Mouse (Mus musculus) forebrain, embryonic 15.5 days (tissue): ENCODE results near the gene Llgl2. TPM values are rescaled to one million over a fixed set of nuclear protein-coding genes. Genes with fewer than 3 reads are reported as not detected.

Experiments
- ATAC-seq: fragments of 200-750 bp; cut with Nextera tagmentation; replicated peaks from 2 replicates; pipeline ENCODE4 v1.8.0; 2017; ENCODE audit warnings: mild to moderate bottlenecking, moderate TSS enrichment, moderate library complexity
- H3K27ac ChIP-seq: fragments of 300-500 bp; sonication (generic); replicated peaks from 2 replicates; pipeline ENCODE4 v1.5.1; 2015; ENCODE audit warnings: mild to moderate bottlenecking, inconsistent platforms
- H3K27me3 ChIP-seq: fragments of 300-500 bp; sonication (generic); 2 replicates; pipeline ENCODE4 v1.6.1; 2015; ENCODE audit warnings: inconsistent platforms
- H3K36me3 ChIP-seq: fragments of 300-500 bp; sonication (generic); 2 replicates; pipeline ENCODE4 v1.6.1; 2015; ENCODE audit warnings: mild to moderate bottlenecking, inconsistent platforms
- H3K4me1 ChIP-seq: fragments of 300-500 bp; sonication (generic); 2 replicates; pipeline ENCODE4 v1.6.1; 2015; ENCODE audit warnings: inconsistent platforms
- H3K4me2 ChIP-seq: fragments of 300-500 bp; sonication (generic); replicated peaks from 2 replicates; pipeline ENCODE4 v1.6.1; 2015; ENCODE audit warnings: mild to moderate bottlenecking, inconsistent platforms
- H3K4me3 ChIP-seq: fragments of 300-500 bp; sonication (generic); 2 replicates; pipeline ENCODE4 v1.5.1; 2015; ENCODE audit warnings: mild to moderate bottlenecking, inconsistent platforms
- H3K9ac ChIP-seq: fragments of 300-500 bp; sonication (generic); replicated peaks from 2 replicates; pipeline ENCODE4 v1.6.1; 2015; ENCODE audit warnings: mild to moderate bottlenecking, inconsistent platforms
- H3K9me3 ChIP-seq: fragments of 300-500 bp; sonication (generic); 2 replicates; pipeline ENCODE4 v1.6.1; 2016; ENCODE audit warnings: inconsistent platforms
- WGBS: fragments of 180-500 bp; shearing (Covaris S2); methylation state at CpG from one replicate; pipeline ENCODE4 v1.1.7; 2015; ENCODE audit warnings: mixed read lengths; 5-methylcytosine and 5-hydroxymethylcytosine counted together
- polyA plus RNA-seq: library from polyadenylated mRNA; unstranded; fragments of >200 nt; fragmentation: Nextera tagmentation; extraction: Ambion mirVana; gene quantifications from 2 replicates; pipeline ENCODE4 v1.2.1, GENCODE M21; 2015

Gene Llgl2
- polyA plus RNA-seq, 1 experiment from 2014 or later: 1.0 TPM

DNA sequence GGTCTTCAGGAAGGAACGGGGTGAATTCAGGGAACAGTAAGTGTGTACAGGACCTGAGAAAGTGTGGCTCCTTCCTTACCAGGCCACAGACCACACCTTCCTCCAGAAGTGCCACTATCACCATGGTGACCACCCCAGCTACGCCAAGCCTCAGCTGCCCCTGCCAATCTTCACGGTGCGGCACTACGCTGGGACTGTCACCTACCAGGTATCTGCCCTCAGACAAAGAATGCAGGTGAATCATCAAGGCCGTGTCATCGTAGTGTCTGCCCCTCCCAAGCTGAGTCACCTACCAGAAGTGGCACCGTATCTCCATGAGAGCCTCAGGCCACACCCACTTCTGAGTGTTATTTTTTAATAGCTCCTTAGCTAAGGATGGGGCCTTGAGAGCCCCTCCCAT is 45.5 kb downstream of the Llgl2 start:
- Histone ChIP-seq H3K9me3 (no peaks in the 10 kb centered on the region), H3K27me3 (no peaks in the 10 kb centered on the region), H3K9ac (no peak overlapping the region), H3K4me1 (no peaks in the 10 kb centered on the region), H3K4me3 (no peak overlapping the region), H3K4me2 (no peak overlapping the region), H3K36me3 (no peaks in the 10 kb centered on the region), H3K27ac (no peak overlapping the region)
- 87% methylated on average over 8 of the region's 8 CpGs for WGBS
- ATAC-seq: no peak

DNA sequence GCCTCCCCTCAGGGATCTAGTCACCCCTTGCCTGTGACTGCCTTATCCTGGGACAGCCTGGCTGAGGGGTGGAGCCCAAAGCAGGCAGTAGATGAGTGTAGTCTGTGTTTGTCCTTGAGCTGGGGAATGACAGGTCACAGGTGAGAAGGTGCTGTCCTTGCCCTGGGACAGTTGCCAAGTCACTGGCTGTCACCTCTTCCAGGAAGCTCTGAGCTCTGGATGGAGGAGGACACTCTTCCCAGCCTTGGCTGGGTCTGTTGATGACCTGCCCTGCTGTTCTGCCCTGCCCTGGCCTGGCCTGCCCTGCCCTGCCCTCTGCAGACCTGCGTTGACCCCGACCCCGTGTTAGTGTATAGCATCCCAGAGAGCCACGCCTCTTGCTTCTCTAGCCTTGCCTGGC is 48.6 kb downstream of the Llgl2 start:
- Histone ChIP-seq H3K4me2 (no peak overlapping the region), H3K4me3 (no peak overlapping the region), H3K27me3 (no peaks in the 10 kb centered on the region), H3K36me3 (no peaks in the 10 kb centered on the region), H3K9me3 (no peaks in the 10 kb centered on the region), H3K27ac (no peak overlapping the region), H3K4me1 (no peaks in the 10 kb centered on the region), H3K9ac (no peak overlapping the region)
- WGBS: 74% methylated on average over 4 of the region's 4 CpGs
- no peak for ATAC-seq

GRCm38 (mm10) chr11:115875935-115876334 is 52.1 kb downstream of the Llgl2 start:
- no peaks in the 10 kb centered on the region for H3K4me1 ChIP-seq
- no peak overlapping the region for H3K4me2 ChIP-seq
- H3K9ac ChIP-seq: no peak overlapping the region
- ATAC-seq: no peak
- no peaks in the 10 kb centered on the region for H3K9me3 ChIP-seq
- H3K27ac ChIP-seq: no peak overlapping the region
- H3K4me3 ChIP-seq: no peak overlapping the region
- WGBS: 93% methylated on average over 3 of the region's 3 CpGs
- H3K36me3 ChIP-seq: no peaks in the 10 kb centered on the region
- no peaks in the 10 kb centered on the region for H3K27me3 ChIP-seq

- Histone ChIP-seq H3K27ac (no peak overlapping the region), H3K4me1 (no peaks in the 10 kb centered on the region), H3K4me3 (no peak overlapping the region), H3K4me2 (no peak overlapping the region), H3K9me3 (no peaks in the 10 kb centered on the region), H3K36me3 (no peaks in the 10 kb centered on the region), H3K9ac (no peak overlapping the region), H3K27me3 (no peaks in the 10 kb centered on the region)
- ATAC-seq: no peak
- 83% methylated on average over 5 of the region's 5 CpGs for WGBS
Measured at GRCm38 (mm10) chr11:115876438-115876837, 52.6 kb downstream of the Llgl2 start.

GRCm38 (mm10) chr11:115877174-115877755 is 53.4 kb downstream of the Llgl2 start:
- no peaks in the 10 kb centered on the region for H3K4me1 ChIP-seq
- no peak overlapping the region for H3K9ac ChIP-seq
- H3K4me2 ChIP-seq: no peak overlapping the region
- no peaks in the 10 kb centered on the region for H3K9me3 ChIP-seq
- ATAC-seq: no peak
- WGBS: 72% methylated on average over 6 of the region's 6 CpGs
- no peaks in the 10 kb centered on the region for H3K27me3 ChIP-seq
- no peak overlapping the region for H3K4me3 ChIP-seq
- H3K27ac ChIP-seq: no peak overlapping the region
- H3K36me3 ChIP-seq: no peaks in the 10 kb centered on the region

- Histone ChIP-seq H3K27me3 (no peaks in the 10 kb centered on the region), H3K27ac (no peak overlapping the region), H3K36me3 (no peaks in the 10 kb centered on the region), H3K4me2 (no peak overlapping the region), H3K9ac (no peak overlapping the region), H3K9me3 (no peaks in the 10 kb centered on the region), H3K4me1 (no peaks in the 10 kb centered on the region), H3K4me3 (no peak overlapping the region)
- no peak for ATAC-seq
- WGBS: 80% methylated on average over 8 of the region's 8 CpGs
Measured at GRCm38 (mm10) chr11:115878071-115878470, 54.2 kb downstream of the Llgl2 start.

- Histone ChIP-seq H3K27me3 (no peaks in the 10 kb centered on the region), H3K9ac (no peak overlapping the region), H3K27ac (no peak overlapping the region), H3K4me3 (no peak overlapping the region), H3K36me3 (no peaks in the 10 kb centered on the region), H3K4me2 (no peak overlapping the region), H3K4me1 (no peaks in the 10 kb centered on the region), H3K9me3 (no peaks in the 10 kb centered on the region)
- ATAC-seq: no peak
- WGBS: 24% methylated on average over 5 of the region's 5 CpGs
Measured at GRCm38 (mm10) chr11:115881002-115881401, 57.2 kb downstream of the Llgl2 start.

DNA sequence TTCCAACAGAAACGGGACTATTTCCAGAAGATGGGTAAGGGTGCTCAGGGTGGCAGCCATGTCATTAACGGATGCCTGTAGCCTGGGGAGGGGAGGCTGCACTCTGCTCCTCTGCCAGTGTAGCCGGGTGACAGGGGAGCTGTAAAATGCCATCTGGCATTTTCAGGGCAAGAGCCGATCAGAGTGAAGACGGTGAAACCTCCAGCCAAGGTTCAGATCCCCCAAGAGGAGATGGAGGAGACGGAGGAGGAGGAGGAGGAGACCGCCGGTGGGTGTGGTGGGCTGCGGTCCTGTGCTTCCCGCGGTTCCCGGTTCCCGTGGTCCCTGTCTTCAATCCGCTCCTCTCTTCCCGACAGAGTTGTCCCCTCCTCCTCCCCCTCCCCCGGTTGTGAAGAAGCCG is 59.4 kb downstream of the Llgl2 start:
- Histone ChIP-seq H3K36me3 (no peaks in the 10 kb centered on the region), H3K9me3 (no peaks in the 10 kb centered on the region), H3K27ac (no peak overlapping the region), H3K4me3 (no peak overlapping the region), H3K9ac (no peak overlapping the region), H3K4me1 (no peaks in the 10 kb centered on the region), H3K4me2 (no peak overlapping the region), H3K27me3 (no peaks in the 10 kb centered on the region)
- 38% methylated on average over 16 of the region's 17 CpGs for WGBS
- no peak for ATAC-seq

- H3K4me1 ChIP-seq: no peaks in the 10 kb centered on the region
- no peak overlapping the region for H3K4me3 ChIP-seq
- no peaks in the 10 kb centered on the region for H3K36me3 ChIP-seq
- ATAC-seq: no peak
- WGBS: 92% methylated on average over 3 of the region's 3 CpGs
- no peaks in the 10 kb centered on the region for H3K9me3 ChIP-seq
- H3K4me2 ChIP-seq: no peak overlapping the region
- H3K27me3 ChIP-seq: no peaks in the 10 kb centered on the region
- H3K27ac ChIP-seq: no peak overlapping the region
- H3K9ac ChIP-seq: no peak overlapping the region
Measured at GRCm38 (mm10) chr11:115884361-115884760, 60.5 kb downstream of the Llgl2 start.

DNA sequence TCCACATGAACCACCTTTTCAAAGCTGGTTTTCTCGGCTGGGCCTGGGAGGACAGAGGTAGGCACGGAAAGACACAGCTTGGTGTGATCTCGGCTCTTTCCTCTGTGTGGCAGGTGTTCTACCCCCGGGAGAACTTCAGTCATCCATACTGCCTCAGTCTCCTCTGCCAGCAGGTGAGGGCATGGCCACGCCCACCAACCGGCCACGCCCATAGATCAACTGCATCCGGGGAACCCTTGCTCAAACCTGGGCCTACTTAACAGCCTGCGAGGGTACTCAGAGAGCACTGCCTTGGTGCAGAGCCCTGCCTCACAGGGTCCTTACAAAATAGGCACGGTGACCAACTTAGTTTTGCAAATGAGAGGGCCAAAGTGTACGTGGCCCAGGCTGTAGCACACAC is 61.4 kb downstream of the Llgl2 start:
- ATAC-seq: no peak
- H3K27me3 ChIP-seq: no peaks in the 10 kb centered on the region
- no peaks in the 10 kb centered on the region for H3K36me3 ChIP-seq
- 76% methylated on average over 11 of the region's 11 CpGs for WGBS
- H3K9me3 ChIP-seq: no peaks in the 10 kb centered on the region
- H3K27ac ChIP-seq: no peak overlapping the region
- H3K4me3 ChIP-seq: no peak overlapping the region
- no peak overlapping the region for H3K9ac ChIP-seq
- H3K4me1 ChIP-seq: no peaks in the 10 kb centered on the region
- no peak overlapping the region for H3K4me2 ChIP-seq

DNA sequence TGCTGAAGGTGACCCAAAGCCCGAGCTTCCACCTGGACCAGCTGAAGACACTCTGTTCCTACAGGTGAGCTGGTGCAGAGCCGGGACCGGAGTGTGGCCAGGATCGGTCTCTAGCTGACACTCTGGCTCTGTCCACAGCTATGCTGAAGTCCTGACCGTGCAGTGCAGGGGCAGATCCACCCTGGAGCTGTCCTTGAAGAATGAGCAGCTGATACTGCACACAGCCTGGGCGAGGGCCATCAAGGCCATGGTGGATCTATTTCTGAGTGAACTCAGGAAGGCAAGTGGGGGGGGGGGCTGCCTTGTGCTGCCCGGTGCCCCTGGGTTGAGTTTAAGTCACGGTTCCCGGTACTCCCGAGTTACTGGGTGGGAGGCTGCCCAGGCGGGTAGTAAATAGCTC is 62.6 kb downstream of the Llgl2 start:
- H3K4me2 ChIP-seq: no peak overlapping the region
- no peak overlapping the region for H3K9ac ChIP-seq
- WGBS: 91% methylated on average over 11 of the region's 11 CpGs
- H3K36me3 ChIP-seq: no peaks in the 10 kb centered on the region
- H3K4me1 ChIP-seq: no peaks in the 10 kb centered on the region
- H3K4me3 ChIP-seq: no peak overlapping the region
- no peak for ATAC-seq
- no peak overlapping the region for H3K27ac ChIP-seq
- H3K27me3 ChIP-seq: no peaks in the 10 kb centered on the region
- H3K9me3 ChIP-seq: no peaks in the 10 kb centered on the region

DNA sequence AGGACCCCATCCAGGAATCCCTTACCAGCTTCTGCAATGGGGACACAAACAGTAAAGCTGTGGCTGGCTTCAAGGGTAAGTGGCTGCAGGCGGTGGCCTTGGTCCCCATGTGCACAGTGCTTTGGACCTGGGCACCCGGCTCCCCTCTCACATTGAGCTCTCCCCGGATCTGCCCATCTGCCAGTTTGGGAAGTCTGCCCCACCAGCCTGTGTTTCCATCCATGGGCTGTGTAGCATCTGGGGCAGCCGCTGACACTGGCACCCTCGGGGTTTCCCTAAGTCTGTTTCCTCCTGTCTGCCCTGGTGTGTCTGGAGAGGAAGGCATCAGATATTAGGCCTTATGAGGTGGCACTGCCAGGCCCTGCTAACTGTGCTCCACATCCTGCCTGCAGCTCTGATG is 64.2 kb downstream of the Llgl2 start:
- Histone ChIP-seq H3K4me3 (no peak overlapping the region), H3K9me3 (no peaks in the 10 kb centered on the region), H3K9ac (no peak overlapping the region), H3K4me2 (no peak overlapping the region), H3K27me3 (no peaks in the 10 kb centered on the region), H3K27ac (no peak overlapping the region), H3K4me1 (no peaks in the 10 kb centered on the region), H3K36me3 (no peaks in the 10 kb centered on the region)
- no peak for ATAC-seq
- 77% methylated on average over 5 of the region's 5 CpGs for WGBS

DNA sequence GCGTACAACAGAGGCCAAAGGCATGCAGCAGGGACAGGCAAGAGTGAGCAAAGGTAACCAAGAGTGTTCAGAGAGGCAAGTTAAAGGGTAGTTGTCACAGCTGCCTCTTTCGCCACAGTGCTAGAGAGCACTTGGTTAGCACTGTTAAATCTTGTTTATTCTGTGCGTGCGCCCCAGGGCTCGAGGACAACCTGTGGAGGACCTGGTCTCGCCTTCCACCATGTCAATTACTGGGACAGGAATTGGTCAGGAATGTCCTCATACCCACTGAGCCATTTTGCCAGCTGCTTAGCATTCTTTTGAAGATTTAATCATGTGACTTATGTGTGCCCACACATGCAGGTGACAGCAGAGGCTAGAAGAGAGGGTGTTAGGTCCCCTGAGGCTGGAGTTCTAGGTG is 65.3 kb downstream of the Llgl2 start:
- no peak for ATAC-seq
- Histone ChIP-seq H3K36me3 (peaks cover under 1% of the 10 kb centered on the region; the same call in 1 of the 2 replicates), H3K9me3 (no peaks in the 10 kb centered on the region), H3K9ac (no peak overlapping the region), H3K27ac (no peak overlapping the region), H3K4me2 (no peak overlapping the region), H3K4me3 (no peak overlapping the region), H3K27me3 (no peaks in the 10 kb centered on the region), H3K4me1 (no peaks in the 10 kb centered on the region)
- 84% methylated on average over 6 of the region's 6 CpGs for WGBS
